Mouse (Mus musculus) CH12.LX (cell line): ENCODE measurements around the gene Mpp2. TPM values are rescaled to one million over a fixed set of nuclear protein-coding genes. Genes with fewer than 3 reads are reported as not detected.

Source experiments
- DNase-seq: peaks from one replicate; pipeline ENCODE4 v3.0.0-alpha.2; 2013; ENCODE audit errors: extremely low read depth
- H3K27ac ChIP-seq: 2 replicates; pipeline ENCODE4 v1.5.1; 2012; ENCODE audit warnings: low read depth, mild to moderate bottlenecking, control low read depth, moderate library complexity; ENCODE audit not compliant: insufficient read depth
- H3K27me3 ChIP-seq: replicated peaks from 2 replicates; pipeline ENCODE3; 2012; ENCODE audit warnings: inconsistent platforms
- H3K36me3 ChIP-seq, 2 experiments: replicated peaks in 1 of 2; 2 replicates each; pipeline versions ENCODE3 to v1.6.1; 2012; ENCODE audit warnings: inconsistent platforms in 1 of 2, low read length in 1 of 2, mild to moderate bottlenecking in 1 of 2, mixed read lengths in 1 of 2, moderate library complexity in 1 of 2; ENCODE audit not compliant: control insufficient read depth in 1 of 2, insufficient read depth in 1 of 2
- H3K4me1 ChIP-seq, 2 experiments: 2 replicates each; pipeline ENCODE4 v1.6.1; 2012; ENCODE audit warnings: inconsistent platforms in 1 of 2, moderate library complexity in 1 of 2; ENCODE audit not compliant: insufficient read depth in 2 of 2, control insufficient read depth in 1 of 2
- H3K4me2 ChIP-seq: 2 replicates; pipeline ENCODE4 v1.6.1; 2012; ENCODE audit warnings: low read depth, mild to moderate bottlenecking, control low read depth; ENCODE audit not compliant: poor library complexity, insufficient read depth, severe bottlenecking
- H3K4me3 ChIP-seq, 3 experiments: fragments of 150-350 bp in 1 of 3; sonication (generic) in 1 of 3; replicated peaks in 1 of 3; 2 replicates each; pipeline versions ENCODE3 to v1.5.1; 2011 to 2012; ENCODE audit warnings: low read depth in 2 of 3, low read length in 2 of 3, mild to moderate bottlenecking in 2 of 3, moderate library complexity in 2 of 3, control low read depth in 1 of 3, improper control_type of control experiment in 1 of 3, inconsistent platforms in 1 of 3, mixed read lengths in 1 of 3; ENCODE audit not compliant: poor library complexity in 1 of 3
- H3K79me2 ChIP-seq: replicated peaks from 2 replicates; pipeline ENCODE4 v1.6.1; 2012; ENCODE audit warnings: mild to moderate bottlenecking, moderate library complexity; ENCODE audit not compliant: control insufficient read depth, poor library complexity, insufficient read depth, severe bottlenecking; ENCODE audit errors: extremely low read depth
- H3K9ac ChIP-seq: 2 replicates; pipeline ENCODE4 v1.6.1; 2012; ENCODE audit warnings: low read depth, mild to moderate bottlenecking, control low read depth, moderate library complexity; ENCODE audit not compliant: insufficient read depth
- H3K9me3 ChIP-seq: replicated peaks from 2 replicates; pipeline ENCODE3; 2012; ENCODE audit warnings: low read length, inconsistent platforms, mixed read lengths
- BHLHE40 ChIP-seq: IDR thresholded peaks from 2 replicates; pipeline ENCODE4 v1.6.1; 2011; ENCODE audit warnings: mild to moderate bottlenecking, low read depth, low read length, improper control_type of control experiment
- CTCF ChIP-seq, 2 experiments: IDR thresholded peaks in 1 of 2; conservative IDR thresholded peaks in 1 of 2; 2 replicates each; pipeline ENCODE4 v1.5.1; 2011 to 2012; ENCODE audit warnings: low read depth in 2 of 2, low read length in 2 of 2, improper control_type of control experiment in 1 of 2, inconsistent platforms in 1 of 2, mild to moderate bottlenecking in 1 of 2, moderate library complexity in 1 of 2
- E2F4 ChIP-seq: IDR thresholded peaks from 2 replicates; pipeline ENCODE4 v1.6.1; 2011; ENCODE audit warnings: low read depth, low read length, improper control_type of control experiment; ENCODE audit not compliant: insufficient replicate concordance
- ELF1 ChIP-seq: IDR thresholded peaks from 2 replicates; pipeline ENCODE4 v1.6.1; 2014; ENCODE audit warnings: low read depth, mild to moderate bottlenecking, inconsistent platforms, low read length, improper control_type of control experiment
- EP300 ChIP-seq: IDR thresholded peaks from 2 replicates; pipeline ENCODE4 v1.6.1; 2011; ENCODE audit warnings: low read length, improper control_type of control experiment
- HCFC1 ChIP-seq: IDR thresholded peaks from 2 replicates; pipeline ENCODE4 v1.6.1; 2012; ENCODE audit warnings: low read depth, mild to moderate bottlenecking, inconsistent platforms, low read length, improper control_type of control experiment
- IRF4 ChIP-seq: IDR thresholded peaks from 2 replicates; pipeline ENCODE4 v1.6.1; 2014; ENCODE audit warnings: low read depth, mild to moderate bottlenecking, inconsistent platforms, low read length, improper control_type of control experiment
- JUN ChIP-seq: IDR thresholded peaks from 2 replicates; pipeline ENCODE4 v1.6.1; 2011; ENCODE audit warnings: low read depth, mild to moderate bottlenecking, low read length, improper control_type of control experiment, moderate library complexity; ENCODE audit not compliant: insufficient read depth
- MAFK ChIP-seq: IDR thresholded peaks from 2 replicates; pipeline ENCODE4 v1.6.1; 2011; ENCODE audit warnings: low read length, improper control_type of control experiment; ENCODE audit not compliant: insufficient replicate concordance
- MEF2A ChIP-seq: IDR thresholded peaks from 2 replicates; pipeline ENCODE4 v1.6.1; 2014; ENCODE audit warnings: low read depth, mild to moderate bottlenecking, inconsistent platforms, low read length, improper control_type of control experiment, borderline replicate concordance
- MYC ChIP-seq: IDR thresholded peaks from 2 replicates; pipeline ENCODE4 v1.6.1; 2011; ENCODE audit warnings: low read depth, mild to moderate bottlenecking, improper control_type of control experiment, low read length
- NELFE ChIP-seq: IDR thresholded peaks from 2 replicates; pipeline ENCODE4 v1.6.1; 2011; ENCODE audit warnings: low read depth, low read length, improper control_type of control experiment
- NRF1 ChIP-seq: IDR thresholded peaks from 2 replicates; pipeline ENCODE4 v1.6.1; 2014; ENCODE audit warnings: low read depth, mild to moderate bottlenecking, inconsistent platforms, low read length, improper control_type of control experiment, moderate library complexity
- POLR2A ChIP-seq: IDR thresholded peaks from 2 replicates; pipeline ENCODE4 v1.6.1; 2011; ENCODE audit warnings: low read depth, mild to moderate bottlenecking, improper control_type of control experiment, low read length
- POLR2AphosphoS2 ChIP-seq: IDR thresholded peaks from 2 replicates; pipeline ENCODE4 v1.6.1; 2011; ENCODE audit warnings: low read depth, low read length, improper control_type of control experiment
- RAD21 ChIP-seq: IDR thresholded peaks from 2 replicates; pipeline ENCODE4 v1.6.1; 2011; ENCODE audit warnings: low read depth, mild to moderate bottlenecking, low read length, improper control_type of control experiment, moderate library complexity
- SMC3 ChIP-seq: IDR thresholded peaks from 2 replicates; pipeline ENCODE4 v1.6.1; 2011; ENCODE audit warnings: low read depth, low read length, improper control_type of control experiment
- USF1 ChIP-seq: IDR thresholded peaks from 2 replicates; pipeline ENCODE4 v1.6.1; 2014; ENCODE audit warnings: low read depth, mild to moderate bottlenecking, inconsistent platforms, low read length, improper control_type of control experiment
- USF2 ChIP-seq: conservative IDR thresholded peaks from 2 replicates; pipeline ENCODE4 v1.6.1; 2011; ENCODE audit warnings: low read depth, low read length, improper control_type of control experiment
- ZKSCAN1 ChIP-seq: IDR thresholded peaks from 2 replicates; pipeline ENCODE4 v1.6.1; 2012; ENCODE audit warnings: low read depth, inconsistent platforms, low read length, improper control_type of control experiment, borderline replicate concordance
- ZNF384 ChIP-seq: IDR thresholded peaks from 2 replicates; pipeline ENCODE4 v1.6.1; 2012; ENCODE audit warnings: low read depth, low read length, improper control_type of control experiment, inconsistent platforms
- dilution Hi-C: fragments of 300-500 bp; cut with MboI; formaldehyde crosslinking; loops from 2 replicates; pipeline ENCODE4 v1.14.3; 2020; ENCODE audit warnings: low sequenced_read_pairs; ENCODE audit not compliant: extremely low pct_unique_long_range_greater_than_20kb, extremely low pct_ligation_motif_present
- in situ Hi-C: fragments of 300-500 bp; cut with MboI; formaldehyde crosslinking; loops from 3 replicates; pipeline ENCODE4 v1.14.3; 2019; ENCODE audit warnings: low sequenced_read_pairs, low pct_ligation_motif_present, low pct_unique_long_range_greater_than_20kb, mixed read lengths
- polyA plus RNA-seq: library from polyadenylated mRNA; unstranded; fragments of >175 nt; gene quantifications from 2 replicates; pipeline ENCODE4 v1.2.1, GENCODE M21; 2012; ENCODE audit warnings: low read depth; ENCODE audit not compliant: insufficient read length
- total RNA-seq, 2 experiments: library from RNA; depleted of rRNA; stranded (reverse); fragments of 300-350 nt in 1 of 2; fragments of >200 nt in 1 of 2; gene quantifications; 2 replicates each; pipeline ENCODE4 v1.2.3; 2012 to 2014

The Mpp2 gene
- total and polyA plus RNA-seq, 3 experiments = 0.35 to 3.1 (median 0.83) TPM

- H3K9ac ChIP-seq = no peak overlapping the region
- TF ChIP-seq POLR2A = no peak
- 0 out of 2 replicates have a peak, but pooled peaks have one; percentile 1 for TF ChIP-seq NELFE
- 0 out of 2 replicates have a peak, but pooled peaks have one; percentile 16 for TF ChIP-seq ELF1
- no peak for TF ChIP-seq E2F4
- H3K79me2 ChIP-seq = no peaks in the 10 kb centered on the region
- in situ Hi-C loops (loop anchor here (5.0 kb wide), 1 partner anchor 34 kb away; no protein-coding TSS in a partner anchor), dilution Hi-C loops (no loop called here)
- peaks cover 97% of the 10 kb centered on the region for H3K27me3 ChIP-seq
- H3K9me3 ChIP-seq = no peaks in the 10 kb centered on the region
- H3K27ac ChIP-seq = no peak overlapping the region
- peak overlapping the region; percentile 52 for H3K4me2 ChIP-seq
- H3K4me1 ChIP-seq = peaks cover 8 to 13% of the 10 kb centered on the region in 2 experiments
- DNase-seq = no peak
- no peaks in the 10 kb centered on the region for H3K36me3 ChIP-seq
- H3K4me3 ChIP-seq = no peak overlapping the region
These were observed 8.1 kb upstream of the Mpp2 start for GRCm38 (mm10) chr11:102096446-102096845.

GRCm38 (mm10) chr11:102095676-102096075 is 7.4 kb upstream of the Mpp2 start:
- no peak for DNase-seq
- H3K9me3 ChIP-seq = no peaks in the 10 kb centered on the region
- dilution Hi-C loops = no loop called here
- peaks cover 8 to 10% of the 10 kb centered on the region in 2 experiments for H3K4me1 ChIP-seq
- in situ Hi-C loops = loop anchor here (5.0 kb wide), 1 partner anchor 33 kb away; no protein-coding TSS in a partner anchor
- no peaks in the 10 kb centered on the region for H3K36me3 ChIP-seq
- no peaks in the 10 kb centered on the region for H3K79me2 ChIP-seq
- no peak overlapping the region for H3K4me2 ChIP-seq
- no peak overlapping the region for H3K27ac ChIP-seq
- H3K9ac ChIP-seq = no peak overlapping the region
- no peak for TF ChIP-seq JUN
- no peak for TF ChIP-seq BHLHE40
- no peak for TF ChIP-seq EP300
- H3K4me3 ChIP-seq = no peak overlapping the region
- peaks cover 95% of the 10 kb centered on the region for H3K27me3 ChIP-seq

- Histone ChIP-seq H3K36me3 (no peaks in the 10 kb centered on the region), H3K27ac (no peak overlapping the region), H3K27me3 (peaks cover 92% of the 10 kb centered on the region), H3K4me1 (peaks cover 3 to 31% of the 10 kb centered on the region in 2 experiments; a peak in 3 of 4 replicates), H3K9ac (peak overlapping the region; percentile 30), H3K4me2 (peak overlapping the region; percentile 98), H3K4me3 (peak overlapping the region; percentile 36 to 69 (median 63)), H3K9me3 (peaks cover 5% of the 10 kb centered on the region), H3K79me2 (no peaks in the 10 kb centered on the region)
- no peak for TF ChIP-seq ZKSCAN1
- no peak for TF ChIP-seq USF1
- no peak for TF ChIP-seq POLR2AphosphoS2
- peak; percentile 8; the same call in 1 of the 2 replicates for TF ChIP-seq HCFC1
- peak; percentile 56 for TF ChIP-seq SMC3
- TF ChIP-seq IRF4 = no peak
- TF ChIP-seq RAD21 = peak; percentile 56
- TF ChIP-seq BHLHE40 = peak; percentile 84
- TF ChIP-seq CTCF (conservative IDR thresholded peaks at IDR 0.05 in 1 of 2, IDR thresholded peaks at IDR 0.05 in 1 of 2; ENCODE audit: low read depth in 2 of 2, low read length in 2 of 2) = peak; percentile 84 to 97
- TF ChIP-seq USF2 = no peak
- peak; percentile 93 for TF ChIP-seq MEF2A
- TF ChIP-seq MYC = 0 out of 2 replicates have a peak, but pooled peaks have one; percentile 2
- no peak for TF ChIP-seq ZNF384
- 0 out of 2 replicates have a peak, but pooled peaks have one; percentile 25 for TF ChIP-seq NRF1
- no peak for TF ChIP-seq MAFK
- in situ Hi-C loops = no loop called here
- dilution Hi-C loops = no loop called here
- peak; percentile 73 for DNase-seq
These were observed 933 bp upstream of the Mpp2 start for GRCm38 (mm10) chr11:102089088-102089808.
